Mouse (Mus musculus) embryonic facial prominence, embryonic 12.5 days (tissue): ENCODE data around the gene Rbp3. TPM values are rescaled to one million over a fixed set of nuclear protein-coding genes. Genes with fewer than 3 reads are reported as not detected.
A peak's percentile ranks its signal among the peaks of the same experiment; 100 is the strongest.

Experiments
- ATAC-seq: fragments of 200-750 bp; cut with Nextera tagmentation; 2 replicates; pipeline ENCODE4 v1.8.0; 2017; ENCODE audit not compliant: insufficient number of reproducible peaks, insufficient read depth, low FRiP score, low TSS enrichment
- H3K27ac ChIP-seq: fragments of 300-500 bp; sonication (generic); 2 replicates; pipeline ENCODE4 v1.5.1; 2016; ENCODE audit warnings: mild to moderate bottlenecking
- H3K27me3 ChIP-seq: fragments of 300-500 bp; sonication (generic); 2 replicates; pipeline ENCODE4 v1.6.1; 2016; ENCODE audit warnings: mild to moderate bottlenecking, moderate library complexity
- H3K36me3 ChIP-seq: fragments of 300-500 bp; sonication (generic); 2 replicates; pipeline ENCODE4 v1.6.1; 2016; ENCODE audit warnings: mild to moderate bottlenecking
- H3K4me1 ChIP-seq: fragments of 300-500 bp; sonication (generic); 2 replicates; pipeline ENCODE4 v1.6.1; 2016
- H3K4me2 ChIP-seq: fragments of 300-500 bp; sonication (generic); replicated peaks from 2 replicates; pipeline ENCODE4 v1.6.1; 2016; ENCODE audit warnings: mild to moderate bottlenecking, moderate library complexity
- H3K4me3 ChIP-seq: fragments of 300-500 bp; sonication (generic); 2 replicates; pipeline ENCODE4 v1.5.1; 2016; ENCODE audit warnings: mild to moderate bottlenecking
- H3K9ac ChIP-seq: fragments of 300-500 bp; sonication (generic); 2 replicates; pipeline ENCODE4 v1.6.1; 2016; ENCODE audit warnings: mild to moderate bottlenecking, moderate library complexity
- H3K9me3 ChIP-seq: fragments of 300-500 bp; sonication (generic); 2 replicates; pipeline ENCODE4 v1.6.1; 2016; ENCODE audit warnings: mild to moderate bottlenecking, moderate library complexity
- WGBS: fragments of 180-500 bp; shearing (Covaris S2); methylation state at CpG from one replicate; pipeline ENCODE4 v1.1.7; 2016; 5-methylcytosine and 5-hydroxymethylcytosine counted together
- polyA plus RNA-seq: library from polyadenylated mRNA; unstranded; fragments of >200 nt; fragmentation: Nextera tagmentation; extraction: Ambion mirVana; gene quantifications from 2 replicates; pipeline ENCODE4 v1.2.1, GENCODE M21; 2016

The Rbp3 gene
- polyA plus RNA-seq, result 0.05 and 0.09 TPM in 2 replicates

DNA sequence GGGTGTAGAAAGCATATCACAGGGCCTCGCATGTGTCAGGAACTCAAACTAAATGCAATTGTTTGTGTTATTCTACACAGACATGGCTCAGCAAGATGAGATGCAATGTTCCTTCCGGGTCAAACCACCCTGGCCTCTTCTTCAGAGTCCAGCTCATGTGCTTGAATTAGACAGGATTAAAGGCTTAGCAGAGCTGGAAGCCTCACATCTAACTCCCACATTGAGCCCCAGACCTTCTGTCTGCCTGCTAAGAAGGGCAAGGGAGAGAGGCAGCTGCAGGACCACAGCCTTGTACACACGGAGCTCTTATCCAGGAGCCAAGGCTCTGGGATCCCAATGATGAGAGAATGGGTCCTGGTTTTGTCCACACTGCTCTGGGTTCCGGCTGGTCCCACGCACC, at the start of gene Rbp3:
Rbp3 (plus strand) TSS at position 243 of the 400 bp plus-strand sequence.
- Histone ChIP-seq H3K27ac (no peak within 1 kb of the TSS), H3K4me2 (no peak within 1 kb of the TSS), H3K4me3 (no peak within 1 kb of the TSS), H3K36me3 (no peaks in the 10 kb centered on the region), H3K9me3 (no peaks in the 10 kb centered on the region), H3K4me1 (no peaks in the 10 kb centered on the region), H3K9ac (no peak within 1 kb of the TSS), H3K27me3 (peaks cover 22% of the 10 kb centered on the region; the same call in 1 of the 2 replicates)
- 80% methylated on average over 5 of the region's 5 CpGs for WGBS
- no peak for ATAC-seq

DNA sequence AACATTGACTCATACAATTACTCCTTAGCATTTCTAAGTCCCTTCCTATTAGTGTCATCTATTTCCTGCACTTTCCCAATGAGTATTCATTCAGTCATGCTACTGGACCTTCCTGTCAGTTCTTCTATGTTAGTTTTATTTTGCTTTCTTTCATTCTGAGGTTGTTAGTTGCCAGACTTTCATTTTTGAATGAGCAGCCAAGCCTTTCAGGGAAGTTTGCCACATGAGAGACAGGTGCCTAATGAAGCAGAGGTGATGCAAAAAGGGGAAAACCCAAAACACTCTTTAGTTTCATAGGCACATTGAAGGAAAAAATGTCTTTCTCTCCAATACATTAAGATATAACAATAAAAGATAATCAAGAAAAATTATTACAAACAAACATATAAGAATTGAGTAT, 49.0 kb upstream of the Rbp3 start:
- no peak overlapping the region for H3K9ac ChIP-seq
- ATAC-seq, result no peak
- no peak overlapping the region for H3K27ac ChIP-seq
- no peaks in the 10 kb centered on the region for H3K27me3 ChIP-seq
- H3K4me1 ChIP-seq, result no peaks in the 10 kb centered on the region
- no peaks in the 10 kb centered on the region for H3K36me3 ChIP-seq
- H3K4me3 ChIP-seq, result no peak overlapping the region
- no peaks in the 10 kb centered on the region for H3K9me3 ChIP-seq
- H3K4me2 ChIP-seq, result no peak overlapping the region

DNA sequence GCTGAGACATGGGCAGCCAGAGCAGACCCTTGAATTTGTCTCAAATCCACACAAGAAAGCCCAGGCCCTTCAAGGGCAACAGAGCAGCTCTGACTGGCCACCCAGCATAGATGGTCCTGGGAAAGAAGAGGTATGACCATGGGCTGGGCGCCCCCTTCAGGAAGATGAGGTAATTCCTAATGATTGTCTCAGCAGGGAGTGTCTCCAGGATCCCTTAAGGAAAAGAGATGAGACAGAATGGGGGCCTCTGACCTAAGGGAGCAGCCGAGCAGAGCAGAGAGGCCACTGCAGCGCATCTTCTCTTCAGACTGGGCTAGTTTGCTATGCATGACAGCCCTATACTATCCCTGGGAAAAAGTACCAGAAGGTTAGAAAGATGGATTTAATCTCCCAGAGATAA, 40.1 kb upstream of the Rbp3 start:
- no peak for ATAC-seq
- H3K36me3 ChIP-seq, result no peaks in the 10 kb centered on the region
- peaks cover 5% of the 10 kb centered on the region; the same call in 1 of the 2 replicates for H3K4me1 ChIP-seq
- WGBS, result 22% methylated on average over 3 of the region's 3 CpGs
- H3K4me3 ChIP-seq, result no peak overlapping the region
- H3K27me3 ChIP-seq, result peaks cover 18% of the 10 kb centered on the region
- H3K27ac ChIP-seq, result no peak overlapping the region
- H3K9me3 ChIP-seq, result no peaks in the 10 kb centered on the region
- H3K9ac ChIP-seq, result no peak overlapping the region
- H3K4me2 ChIP-seq, result no peak overlapping the region

DNA sequence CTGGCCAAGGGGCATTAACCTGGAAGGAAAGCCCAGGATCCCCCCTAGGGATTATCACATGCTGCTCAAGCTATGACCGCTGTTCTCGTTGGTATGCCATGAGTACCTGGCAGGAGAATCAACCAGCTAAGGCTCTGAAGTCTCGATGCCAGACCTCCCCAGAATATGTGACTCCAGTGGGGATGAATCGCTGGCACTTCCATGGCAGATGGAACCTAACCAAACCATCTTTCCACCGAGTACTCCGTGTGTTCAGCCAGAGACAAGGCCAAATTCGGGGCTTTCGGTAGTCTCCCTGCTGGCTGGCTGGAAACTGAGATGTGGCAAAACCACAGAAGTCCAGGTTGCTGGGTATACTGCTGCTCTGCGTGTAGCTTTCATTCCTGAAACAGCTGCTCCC, 39.6 kb upstream of the Rbp3 start:
- Histone ChIP-seq H3K9me3 (no peaks in the 10 kb centered on the region), H3K27me3 (peaks cover 21% of the 10 kb centered on the region), H3K4me3 (no peak overlapping the region), H3K27ac (no peak overlapping the region), H3K4me1 (peaks cover 8% of the 10 kb centered on the region; the same call in 1 of the 2 replicates), H3K36me3 (no peaks in the 10 kb centered on the region), H3K9ac (no peak overlapping the region), H3K4me2 (no peak overlapping the region)
- ATAC-seq, result no peak
- WGBS, result 88% methylated on average over 9 of the region's 9 CpGs

DNA sequence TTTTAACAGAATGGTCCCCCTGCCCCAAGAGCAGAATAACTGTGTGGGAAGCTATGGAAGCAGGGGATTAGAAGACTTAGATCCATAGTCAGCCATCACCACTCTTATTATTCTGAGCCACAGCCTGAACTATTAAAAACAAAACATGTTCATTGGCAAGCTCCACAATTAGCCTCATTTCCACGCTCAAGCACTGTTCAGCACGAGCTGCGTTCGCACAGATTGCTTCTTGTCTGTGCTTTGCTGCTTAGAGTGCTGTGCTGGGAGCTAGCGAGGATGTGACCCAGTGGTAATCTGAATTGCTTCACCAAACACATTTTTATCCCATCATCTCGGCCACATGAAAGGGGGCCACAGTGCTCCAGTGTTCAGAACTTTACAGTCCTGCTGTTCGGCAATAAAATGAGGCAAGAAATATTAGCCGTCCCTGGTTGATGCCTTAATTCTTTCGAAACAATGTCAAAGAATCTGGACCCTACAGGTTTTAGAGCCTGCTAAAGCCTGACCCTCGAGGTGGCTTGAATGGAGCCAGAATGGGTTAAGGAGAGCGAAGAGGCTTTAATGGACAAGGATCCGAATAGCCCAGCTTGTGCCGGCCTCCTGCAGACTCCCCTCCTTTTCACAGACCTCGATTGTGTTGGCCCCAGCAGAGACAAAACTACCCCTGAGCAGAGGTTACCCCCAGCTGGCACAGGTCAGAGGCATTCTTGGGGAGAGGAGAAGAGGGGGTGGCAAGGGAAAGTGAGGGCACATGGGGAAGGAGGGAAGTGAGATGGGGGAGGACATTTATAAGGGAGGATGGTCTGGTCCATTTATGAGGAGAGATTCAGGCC, 32.9 kb upstream of the Rbp3 start:
- Histone ChIP-seq H3K4me3 (no peak overlapping the region), H3K36me3 (no peaks in the 10 kb centered on the region), H3K27me3 (peaks cover 72% of the 10 kb centered on the region), H3K4me1 (peaks cover 19% of the 10 kb centered on the region; the same call in 1 of the 2 replicates), H3K9ac (no peak overlapping the region), H3K9me3 (no peaks in the 10 kb centered on the region), H3K4me2 (no peak overlapping the region), H3K27ac (no peak overlapping the region)
- WGBS, result 18% methylated on average over 14 of the region's 14 CpGs
- ATAC-seq, result no peak

DNA sequence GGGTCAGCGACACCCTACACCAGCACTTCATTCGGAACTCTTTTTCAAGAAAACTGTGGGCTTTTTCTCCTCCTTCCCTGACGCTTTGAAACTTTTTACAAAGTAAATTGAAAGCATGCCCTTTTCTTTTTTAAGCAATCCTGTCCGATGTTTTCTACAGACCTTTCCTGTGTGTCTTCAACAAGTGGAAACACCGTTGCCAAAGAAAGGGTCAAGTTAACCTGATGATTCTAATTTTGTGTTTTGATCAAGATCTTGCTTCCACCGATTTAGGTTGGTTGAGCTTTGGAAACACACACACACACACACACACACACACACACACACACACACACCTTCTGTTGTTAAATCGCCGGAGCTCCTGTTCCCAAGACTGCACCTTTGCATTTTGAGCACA, 31.0 kb upstream of the Rbp3 start:
- no peak for ATAC-seq
- Histone ChIP-seq H3K4me3 (peak overlapping the region; percentile 62), H3K27ac (no peak overlapping the region; the same call in 1 of the 2 replicates), H3K4me1 (peaks cover 19% of the 10 kb centered on the region; the same call in 1 of the 2 replicates), H3K4me2 (peak overlapping the region; percentile 99), H3K9ac (no peak overlapping the region), H3K27me3 (peaks cover 84% of the 10 kb centered on the region), H3K9me3 (no peaks in the 10 kb centered on the region), H3K36me3 (no peaks in the 10 kb centered on the region)
- 7% methylated on average over 8 of the region's 8 CpGs for whole genome bisulfite sequencing

DNA sequence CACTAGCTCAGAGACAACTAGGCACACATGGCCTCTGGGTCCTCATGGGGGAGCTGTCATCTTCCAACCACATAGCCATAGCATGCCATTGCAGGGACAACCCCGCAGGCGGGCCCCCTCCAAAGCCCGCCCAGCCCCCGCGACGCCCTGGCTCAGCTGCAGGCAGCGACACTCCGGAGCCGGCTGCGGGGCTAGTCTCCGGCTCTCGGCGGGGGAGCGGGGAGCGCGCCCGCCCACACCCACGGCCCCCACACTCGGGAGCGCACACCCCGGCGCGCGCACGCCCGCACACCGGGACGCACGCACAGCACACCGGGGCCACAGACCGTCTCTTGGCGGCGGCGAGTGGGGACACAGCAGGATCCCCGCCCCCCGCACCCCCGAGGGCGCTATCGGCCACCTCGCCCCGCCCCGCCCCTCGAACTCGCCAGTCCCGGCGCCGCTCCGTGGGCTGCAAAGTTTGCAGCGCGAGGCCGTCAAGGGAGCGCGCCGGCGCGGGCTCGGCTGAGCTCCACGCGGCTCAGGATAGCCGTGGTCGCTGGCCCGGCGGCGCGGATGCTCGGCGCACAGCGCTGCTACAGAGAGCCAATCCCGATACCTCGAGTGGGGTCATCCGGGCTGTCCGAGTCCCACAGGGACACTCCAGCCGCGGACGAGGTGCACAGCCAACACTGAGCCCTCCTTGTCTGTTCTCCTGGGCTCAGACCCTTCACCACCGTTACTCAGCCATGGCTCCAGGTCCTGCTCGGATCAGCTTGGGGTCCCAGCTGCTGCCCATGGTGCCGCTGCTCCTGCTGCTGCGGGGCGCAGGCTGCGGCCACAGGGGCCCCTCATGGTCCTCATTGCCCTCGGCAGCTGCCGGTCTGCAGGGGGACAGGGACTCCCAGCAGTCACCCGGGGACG, 30.4 kb upstream of the Rbp3 start, which contains the start of gene Gdf10:
Gdf10 (plus strand) TSS at position 420 of the 903 bp plus-strand sequence.
- ATAC-seq, result peak; percentile 61
- Histone ChIP-seq H3K4me3 (peak within 1 kb of the TSS; percentile 62), H3K27ac (peak within 1 kb of the TSS; percentile 36; the same call in 1 of the 2 replicates), H3K9ac (peak within 1 kb of the TSS; percentile 72), H3K4me2 (peak within 1 kb of the TSS; percentile 99), H3K27me3 (peaks cover 78% of the 10 kb centered on the region), H3K4me1 (peaks cover 18% of the 10 kb centered on the region; the same call in 1 of the 2 replicates), H3K36me3 (no peaks in the 10 kb centered on the region), H3K9me3 (no peaks in the 10 kb centered on the region)
- 1% methylated on average over 83 of the region's 85 CpGs for WGBS

DNA sequence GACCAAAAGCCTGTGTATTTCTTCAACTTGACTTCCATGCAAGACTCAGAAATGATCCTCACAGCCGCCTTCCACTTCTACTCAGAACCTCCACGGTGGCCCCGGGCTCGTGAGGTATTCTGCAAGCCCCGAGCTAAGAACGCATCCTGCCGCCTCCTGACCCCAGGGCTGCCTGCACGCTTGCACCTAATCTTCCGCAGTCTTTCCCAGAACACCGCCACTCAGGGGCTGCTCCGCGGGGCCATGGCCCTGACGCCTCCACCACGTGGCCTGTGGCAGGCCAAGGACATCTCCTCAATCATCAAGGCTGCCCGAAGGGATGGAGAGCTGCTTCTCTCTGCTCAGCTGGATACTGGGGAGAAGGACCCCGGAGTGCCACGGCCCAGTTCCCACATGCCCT, 21.9 kb upstream of the Rbp3 start:
- peaks cover 28% of the 10 kb centered on the region for H3K27me3 ChIP-seq
- no peak overlapping the region for H3K4me3 ChIP-seq
- H3K4me2 ChIP-seq, result no peak overlapping the region
- H3K4me1 ChIP-seq, result 0 out of 2 replicates have a peak, but pooled peaks cover 3% of the 10 kb centered on the region
- H3K9me3 ChIP-seq, result no peaks in the 10 kb centered on the region
- 52% methylated on average over 17 of the region's 17 CpGs for WGBS
- H3K36me3 ChIP-seq, result no peaks in the 10 kb centered on the region
- no peak overlapping the region for H3K9ac ChIP-seq
- ATAC-seq, result no peak
- H3K27ac ChIP-seq, result no peak overlapping the region

DNA sequence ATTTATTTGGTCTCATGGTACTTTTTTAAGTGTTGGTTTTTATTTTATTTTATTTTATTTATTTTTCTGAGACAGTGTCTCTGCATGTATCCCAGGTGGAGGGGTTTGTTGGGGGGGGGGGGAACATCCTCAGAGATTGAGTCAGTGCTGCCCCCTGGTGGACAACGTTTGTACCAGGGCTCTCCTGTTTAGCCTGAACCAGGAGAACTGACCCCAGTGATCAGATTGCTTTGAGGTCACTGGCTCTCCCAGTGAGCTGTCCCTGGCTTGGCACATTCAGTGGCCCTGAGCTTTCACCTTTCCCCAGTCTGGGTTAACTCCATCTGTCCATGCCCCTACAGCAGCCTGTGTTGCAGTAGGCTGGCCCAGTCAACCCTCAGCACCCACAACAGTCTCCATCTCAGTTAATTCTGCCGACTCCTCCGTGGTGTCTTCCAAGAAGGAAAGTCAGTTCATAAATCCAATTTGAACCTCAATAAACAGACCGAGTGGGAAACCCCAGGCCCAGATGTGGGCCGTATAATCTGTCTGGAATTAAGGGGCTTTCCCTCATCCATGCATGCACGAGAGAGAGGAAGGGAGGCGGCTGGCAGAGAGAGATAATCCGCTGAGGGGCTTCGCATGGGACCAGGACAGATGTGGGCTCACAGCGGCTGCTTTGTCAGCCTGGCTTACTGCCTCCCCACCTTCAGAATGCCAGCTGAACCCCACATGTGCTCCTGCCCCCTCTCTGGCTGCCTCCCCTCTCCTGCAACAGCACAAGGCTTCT, 20.7 kb upstream of the Rbp3 start:
- no peak overlapping the region for H3K4me2 ChIP-seq
- H3K9ac ChIP-seq, result no peak overlapping the region
- 63% methylated on average over 10 of the region's 10 CpGs for WGBS
- H3K27ac ChIP-seq, result no peak overlapping the region
- ATAC-seq, result no peak
- peaks cover 22% of the 10 kb centered on the region for H3K27me3 ChIP-seq
- H3K36me3 ChIP-seq, result no peaks in the 10 kb centered on the region
- 0 out of 2 replicates have a peak, but pooled peaks cover 3% of the 10 kb centered on the region for H3K4me1 ChIP-seq
- no peaks in the 10 kb centered on the region for H3K9me3 ChIP-seq
- H3K4me3 ChIP-seq, result no peak overlapping the region

DNA sequence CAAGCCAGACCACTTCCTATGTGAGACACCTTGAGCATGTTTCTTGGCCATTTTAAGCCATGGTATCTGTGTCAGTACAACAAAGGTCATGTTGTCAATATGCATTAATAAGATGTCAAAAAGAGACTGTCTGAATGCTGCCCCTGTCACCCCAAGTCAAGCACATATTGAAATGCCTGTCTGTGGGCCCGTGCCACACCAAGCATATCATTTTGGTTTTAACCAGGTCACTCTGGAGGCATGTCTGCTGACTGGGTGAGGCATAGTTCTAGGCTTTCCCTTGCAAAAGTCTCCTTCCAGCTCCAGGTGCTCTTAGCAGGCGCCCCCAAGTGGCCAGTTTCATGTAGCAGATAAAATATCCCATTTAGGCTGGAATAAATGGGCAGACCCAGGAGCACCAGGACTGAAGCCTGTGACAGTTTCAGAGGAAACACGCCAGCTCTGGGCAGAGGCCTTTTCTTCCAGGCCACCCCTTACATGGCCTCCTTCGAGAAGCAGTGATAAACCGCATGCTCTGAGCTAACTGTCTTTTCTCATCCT, 20.0 kb upstream of the Rbp3 start:
- no peak overlapping the region for H3K4me3 ChIP-seq
- H3K27ac ChIP-seq, result no peak overlapping the region
- 0 out of 2 replicates have a peak, but pooled peaks cover 3% of the 10 kb centered on the region for H3K4me1 ChIP-seq
- 36% methylated on average over 5 of the region's 5 CpGs for WGBS
- no peaks in the 10 kb centered on the region for H3K9me3 ChIP-seq
- H3K4me2 ChIP-seq, result no peak overlapping the region
- H3K9ac ChIP-seq, result no peak overlapping the region
- no peaks in the 10 kb centered on the region for H3K36me3 ChIP-seq
- peaks cover 22% of the 10 kb centered on the region for H3K27me3 ChIP-seq
- peak; percentile 24; the same call in 1 of the 2 replicates for ATAC-seq

DNA sequence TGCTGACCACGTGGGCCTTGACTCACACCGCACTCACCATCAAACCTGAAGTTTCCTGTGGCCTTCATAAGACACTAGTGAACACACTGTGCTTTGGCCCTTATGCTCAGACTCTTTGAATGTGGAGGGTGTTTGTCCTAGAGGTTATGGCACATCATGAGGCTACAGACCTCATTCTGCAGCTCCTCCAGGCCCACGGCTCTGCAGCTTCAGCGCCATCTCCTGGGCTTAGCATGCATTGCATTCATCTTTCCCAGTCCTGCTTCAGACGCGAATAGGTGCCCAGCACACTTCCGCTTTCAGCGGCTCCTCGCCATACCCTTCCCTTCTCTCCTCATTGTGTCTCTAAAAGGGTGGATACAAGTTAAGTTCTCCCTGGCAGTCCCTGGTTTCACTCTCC, 14.7 kb upstream of the Rbp3 start:
- no peak overlapping the region for H3K9ac ChIP-seq
- H3K4me1 ChIP-seq, result no peaks in the 10 kb centered on the region
- no peak for ATAC-seq
- H3K36me3 ChIP-seq, result no peaks in the 10 kb centered on the region
- 32% methylated on average over 9 of the region's 9 CpGs for WGBS
- no peak overlapping the region for H3K4me3 ChIP-seq
- peak overlapping the region; percentile 21; the same call in 1 of the 2 replicates for H3K4me2 ChIP-seq
- H3K9me3 ChIP-seq, result no peaks in the 10 kb centered on the region
- H3K27me3 ChIP-seq, result 0 out of 2 replicates have a peak, but pooled peaks cover 5% of the 10 kb centered on the region
- no peak overlapping the region for H3K27ac ChIP-seq
